Mouse (Mus musculus): ENCODE data around the gene Tmem135.

The Tmem135 gene

GRCm38 (mm10) chr7:89106421-89106820 is 297.6 kb downstream of the Tmem135 start:
- DNase-seq (ENCODE audit: low read depth, low spot score) = no peak

GRCm38 (mm10) chr7:89099756-89100155 is 304.3 kb downstream of the Tmem135 start:
- no peak for DNase-seq (ENCODE audit: low read depth, low spot score)
